In the genomic region with DNA sequence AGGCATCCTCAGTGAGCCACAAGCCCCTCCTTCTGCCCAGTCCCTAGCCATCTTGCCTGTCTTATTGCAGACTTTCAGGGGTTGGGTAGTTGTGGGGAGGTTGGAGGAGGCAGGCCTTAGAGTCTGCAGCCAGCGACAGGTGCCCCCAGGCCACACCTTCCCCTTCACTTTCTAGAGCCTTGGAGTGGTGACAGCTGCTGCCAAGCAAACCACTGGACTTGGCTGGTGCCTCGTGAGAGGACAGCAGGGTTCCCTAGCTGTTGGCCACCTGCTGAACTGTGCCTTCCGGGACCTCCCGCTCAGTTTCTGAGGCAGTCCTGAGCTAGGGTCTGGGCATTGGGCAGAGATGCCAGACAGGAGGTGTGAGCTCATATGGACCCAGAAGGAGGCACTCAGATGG, we compare ENCODE assay signal across 21 mouse cellular contexts. TPM values are rescaled to one million over a fixed set of nuclear protein-coding genes. Genes with fewer than 3 reads are reported as not detected.
"Had no signal": no experiment of that assay in that cellular context is flagged by ENCODE, and none has a peak within 500 bp of the region (broad histone marks: within the 10 kb centered on the region; RNA-seq: fewer than 3 reads in every experiment).

No protein-coding gene starts in this region.

- H3K4me3 ChIP-seq: liver, embryonic 13.5 days; liver, embryonic 15.5 days; midbrain, embryonic 12.5 days; neural tube, embryonic 13.5 days; neural tube, embryonic 15.5 days had no signal

- H3K36me3 ChIP-seq: liver, embryonic 13.5 days; liver, embryonic 15.5 days; midbrain, embryonic 12.5 days; neural tube, embryonic 13.5 days; neural tube, embryonic 15.5 days had no signal

- H3K4me2 ChIP-seq: liver, embryonic 13.5 days; liver, embryonic 15.5 days; lung, embryonic 14.5 days; midbrain, embryonic 12.5 days; neural tube, embryonic 13.5 days; neural tube, embryonic 15.5 days had no signal

- H3K27me3 ChIP-seq: megakaryocyte, embryonic 14.5 days had no signal

- DNase-seq: liver, embryonic 13.5 days; liver, postnatal 0 days; lung, embryonic 14.5 days; lung, postnatal 14 days; lung, postnatal 36 days; midbrain, embryonic 14.5 days; retina, postnatal 1 day; right cerebral cortex, adult 18-20 months; right cerebral cortex, postnatal 25 days; right cerebral cortex, postnatal 4 days; spleen, adult 18-20 months; thymus, adult 18-20 months; thymus, postnatal 14 days; thymus, postnatal 36 days had no signal

- H3K9me3 ChIP-seq: liver, embryonic 13.5 days; liver, embryonic 15.5 days; megakaryocyte, embryonic 14.5 days; midbrain, embryonic 12.5 days; neural tube, embryonic 13.5 days; neural tube, embryonic 15.5 days had no signal

- H3K27ac ChIP-seq: liver, embryonic 13.5 days; liver, embryonic 15.5 days; macrophage; midbrain, embryonic 12.5 days; neural tube, embryonic 13.5 days; neural tube, embryonic 15.5 days had no signal

- H3K9ac ChIP-seq: liver, embryonic 13.5 days; liver, embryonic 15.5 days; liver, postnatal 0 days; lung, embryonic 14.5 days; midbrain, embryonic 12.5 days; neural tube, embryonic 13.5 days; neural tube, embryonic 15.5 days had no signal

- ATAC-seq: liver, postnatal 0 days had no signal

RNA-seq across cellular contexts. Expression of a gene that starts 49.0 kb away (rescaled TPM):
- polyA plus RNA-seq: midbrain, embryonic 12.5 days; midbrain, embryonic 14.5 days; midbrain, postnatal 0 days had no signal
